Mouse (Mus musculus) CH12.LX (cell line): ENCODE measurements around the gene Serpina5. TPM values are rescaled to one million over a fixed set of nuclear protein-coding genes. Genes with fewer than 3 reads are reported as not detected.

Source experiments
- DNase-seq: peaks from one replicate; pipeline ENCODE4 v3.0.0-alpha.2; 2013; ENCODE audit errors: extremely low read depth
- H3K27ac ChIP-seq: 2 replicates; pipeline ENCODE4 v1.5.1; 2012; ENCODE audit warnings: low read depth, mild to moderate bottlenecking, control low read depth, moderate library complexity; ENCODE audit not compliant: insufficient read depth
- H3K27me3 ChIP-seq: replicated peaks from 2 replicates; pipeline ENCODE3; 2012; ENCODE audit warnings: inconsistent platforms
- H3K36me3 ChIP-seq, 2 experiments: replicated peaks in 1 of 2; 2 replicates each; pipeline versions ENCODE3 to v1.6.1; 2012; ENCODE audit warnings: inconsistent platforms in 1 of 2, low read length in 1 of 2, mild to moderate bottlenecking in 1 of 2, mixed read lengths in 1 of 2, moderate library complexity in 1 of 2; ENCODE audit not compliant: control insufficient read depth in 1 of 2, insufficient read depth in 1 of 2
- H3K4me1 ChIP-seq, 2 experiments: 2 replicates each; pipeline ENCODE4 v1.6.1; 2012; ENCODE audit warnings: inconsistent platforms in 1 of 2, moderate library complexity in 1 of 2; ENCODE audit not compliant: insufficient read depth in 2 of 2, control insufficient read depth in 1 of 2
- H3K4me2 ChIP-seq: 2 replicates; pipeline ENCODE4 v1.6.1; 2012; ENCODE audit warnings: low read depth, mild to moderate bottlenecking, control low read depth; ENCODE audit not compliant: poor library complexity, insufficient read depth, severe bottlenecking
- H3K4me3 ChIP-seq, 3 experiments: fragments of 150-350 bp in 1 of 3; sonication (generic) in 1 of 3; replicated peaks in 1 of 3; 2 replicates each; pipeline versions ENCODE3 to v1.5.1; 2011 to 2012; ENCODE audit warnings: low read depth in 2 of 3, low read length in 2 of 3, mild to moderate bottlenecking in 2 of 3, moderate library complexity in 2 of 3, control low read depth in 1 of 3, improper control_type of control experiment in 1 of 3, inconsistent platforms in 1 of 3, mixed read lengths in 1 of 3; ENCODE audit not compliant: poor library complexity in 1 of 3
- H3K79me2 ChIP-seq: replicated peaks from 2 replicates; pipeline ENCODE4 v1.6.1; 2012; ENCODE audit warnings: mild to moderate bottlenecking, moderate library complexity; ENCODE audit not compliant: control insufficient read depth, poor library complexity, insufficient read depth, severe bottlenecking; ENCODE audit errors: extremely low read depth
- H3K9ac ChIP-seq: 2 replicates; pipeline ENCODE4 v1.6.1; 2012; ENCODE audit warnings: low read depth, mild to moderate bottlenecking, control low read depth, moderate library complexity; ENCODE audit not compliant: insufficient read depth
- H3K9me3 ChIP-seq: replicated peaks from 2 replicates; pipeline ENCODE3; 2012; ENCODE audit warnings: low read length, inconsistent platforms, mixed read lengths
- BHLHE40 ChIP-seq: IDR thresholded peaks from 2 replicates; pipeline ENCODE4 v1.6.1; 2011; ENCODE audit warnings: mild to moderate bottlenecking, low read depth, low read length, improper control_type of control experiment
- CTCF ChIP-seq, 2 experiments: IDR thresholded peaks in 1 of 2; conservative IDR thresholded peaks in 1 of 2; 2 replicates each; pipeline ENCODE4 v1.5.1; 2011 to 2012; ENCODE audit warnings: low read depth in 2 of 2, low read length in 2 of 2, improper control_type of control experiment in 1 of 2, inconsistent platforms in 1 of 2, mild to moderate bottlenecking in 1 of 2, moderate library complexity in 1 of 2
- ETS1 ChIP-seq: conservative IDR thresholded peaks from 2 replicates; pipeline ENCODE4 v1.6.1; 2012; ENCODE audit warnings: low read depth, mild to moderate bottlenecking, inconsistent platforms, low read length, improper control_type of control experiment, moderate library complexity
- GABPA ChIP-seq: IDR thresholded peaks from 2 replicates; pipeline ENCODE4 v1.6.1; 2012; ENCODE audit warnings: low read depth, low read length, improper control_type of control experiment, inconsistent platforms; ENCODE audit not compliant: insufficient replicate concordance
- HCFC1 ChIP-seq: IDR thresholded peaks from 2 replicates; pipeline ENCODE4 v1.6.1; 2012; ENCODE audit warnings: low read depth, mild to moderate bottlenecking, inconsistent platforms, low read length, improper control_type of control experiment
- JUN ChIP-seq: IDR thresholded peaks from 2 replicates; pipeline ENCODE4 v1.6.1; 2011; ENCODE audit warnings: low read depth, mild to moderate bottlenecking, low read length, improper control_type of control experiment, moderate library complexity; ENCODE audit not compliant: insufficient read depth
- JUND ChIP-seq: conservative IDR thresholded peaks from 2 replicates; pipeline ENCODE4 v1.6.1; 2011; ENCODE audit warnings: low read depth, low read length, improper control_type of control experiment
- KAT2A ChIP-seq: IDR thresholded peaks from 2 replicates; pipeline ENCODE4 v1.6.1; 2012; ENCODE audit warnings: low read length, improper control_type of control experiment, inconsistent platforms; ENCODE audit not compliant: insufficient replicate concordance
- MEF2A ChIP-seq: IDR thresholded peaks from 2 replicates; pipeline ENCODE4 v1.6.1; 2014; ENCODE audit warnings: low read depth, mild to moderate bottlenecking, inconsistent platforms, low read length, improper control_type of control experiment, borderline replicate concordance
- MXI1 ChIP-seq: IDR thresholded peaks from 2 replicates; pipeline ENCODE4 v1.6.1; 2011; ENCODE audit warnings: mild to moderate bottlenecking, low read depth, low read length, improper control_type of control experiment
- MYC ChIP-seq: IDR thresholded peaks from 2 replicates; pipeline ENCODE4 v1.6.1; 2011; ENCODE audit warnings: low read depth, mild to moderate bottlenecking, improper control_type of control experiment, low read length
- POLR2A ChIP-seq: IDR thresholded peaks from 2 replicates; pipeline ENCODE4 v1.6.1; 2011; ENCODE audit warnings: low read depth, mild to moderate bottlenecking, improper control_type of control experiment, low read length
- POLR2AphosphoS2 ChIP-seq: IDR thresholded peaks from 2 replicates; pipeline ENCODE4 v1.6.1; 2011; ENCODE audit warnings: low read depth, low read length, improper control_type of control experiment
- SMC3 ChIP-seq: IDR thresholded peaks from 2 replicates; pipeline ENCODE4 v1.6.1; 2011; ENCODE audit warnings: low read depth, low read length, improper control_type of control experiment
- TCF12 ChIP-seq: IDR thresholded peaks from 2 replicates; pipeline ENCODE4 v1.6.1; 2014; ENCODE audit warnings: low read depth, mild to moderate bottlenecking, inconsistent platforms, low read length, improper control_type of control experiment
- UBTF ChIP-seq: IDR thresholded peaks from 2 replicates; pipeline ENCODE4 v1.6.1; 2012; ENCODE audit warnings: low read depth, mild to moderate bottlenecking, inconsistent platforms, low read length, improper control_type of control experiment, moderate library complexity
- USF2 ChIP-seq: conservative IDR thresholded peaks from 2 replicates; pipeline ENCODE4 v1.6.1; 2011; ENCODE audit warnings: low read depth, low read length, improper control_type of control experiment
- ZNF384 ChIP-seq: IDR thresholded peaks from 2 replicates; pipeline ENCODE4 v1.6.1; 2012; ENCODE audit warnings: low read depth, low read length, improper control_type of control experiment, inconsistent platforms
- dilution Hi-C: fragments of 300-500 bp; cut with MboI; formaldehyde crosslinking; loops from 2 replicates; pipeline ENCODE4 v1.14.3; 2020; ENCODE audit warnings: low sequenced_read_pairs; ENCODE audit not compliant: extremely low pct_unique_long_range_greater_than_20kb, extremely low pct_ligation_motif_present
- in situ Hi-C: fragments of 300-500 bp; cut with MboI; formaldehyde crosslinking; loops from 3 replicates; pipeline ENCODE4 v1.14.3; 2019; ENCODE audit warnings: low sequenced_read_pairs, low pct_ligation_motif_present, low pct_unique_long_range_greater_than_20kb, mixed read lengths
- polyA plus RNA-seq: library from polyadenylated mRNA; unstranded; fragments of >175 nt; gene quantifications from 2 replicates; pipeline ENCODE4 v1.2.1, GENCODE M21; 2012; ENCODE audit warnings: low read depth; ENCODE audit not compliant: insufficient read length
- total RNA-seq, 2 experiments: library from RNA; depleted of rRNA; stranded (reverse); fragments of 300-350 nt in 1 of 2; fragments of >200 nt in 1 of 2; gene quantifications; 2 replicates each; pipeline ENCODE4 v1.2.3; 2012 to 2014

Gene Serpina5
- total and polyA plus RNA-seq, 3 experiments = not detected

- H3K79me2 ChIP-seq = no peaks in the 10 kb centered on the region
- no peak overlapping the region for H3K4me3 ChIP-seq
- in situ Hi-C loops = no loop called here
- no peak overlapping the region for H3K9ac ChIP-seq
- H3K4me1 ChIP-seq = no peaks in the 10 kb centered on the region
- no peaks in the 10 kb centered on the region for H3K9me3 ChIP-seq
- H3K27ac ChIP-seq = no peak overlapping the region
- peaks cover 83% of the 10 kb centered on the region for H3K27me3 ChIP-seq
- dilution Hi-C loops = no loop called here
- no peaks in the 10 kb centered on the region for H3K36me3 ChIP-seq
- TF ChIP-seq MXI1 (no peak), ZNF384 (no peak)
- no peak overlapping the region for H3K4me2 ChIP-seq
- no peak for DNase-seq
These were observed 37.3 kb downstream of the Serpina5 start for GRCm38 (mm10) chr12:104138216-104138615.

- Histone ChIP-seq H3K4me1 (no peaks in the 10 kb centered on the region), H3K4me2 (no peak overlapping the region), H3K36me3 (no peaks in the 10 kb centered on the region), H3K79me2 (no peaks in the 10 kb centered on the region), H3K27me3 (peaks cover 79% of the 10 kb centered on the region), H3K9me3 (no peaks in the 10 kb centered on the region), H3K4me3 (no peak overlapping the region), H3K27ac (no peak overlapping the region), H3K9ac (no peak overlapping the region)
- dilution Hi-C loops (no loop called here), in situ Hi-C loops (no loop called here)
- no peak for TF ChIP-seq MEF2A
- no peak for TF ChIP-seq POLR2AphosphoS2
- TF ChIP-seq JUND = no peak
- no peak for TF ChIP-seq MYC
- TF ChIP-seq ZNF384 = no peak
- no peak for TF ChIP-seq GABPA
- TF ChIP-seq UBTF = no peak
- TF ChIP-seq JUN = no peak
- no peak for TF ChIP-seq USF2
- TF ChIP-seq SMC3 = no peak
- TF ChIP-seq TCF12 = no peak
- TF ChIP-seq ETS1 = no peak
- no peak for TF ChIP-seq HCFC1
- TF ChIP-seq BHLHE40 = no peak
- TF ChIP-seq CTCF (conservative IDR thresholded peaks at IDR 0.05 in 1 of 2, IDR thresholded peaks at IDR 0.05 in 1 of 2; ENCODE audit: low read depth in 2 of 2, low read length in 2 of 2) = no peak
- no peak for TF ChIP-seq KAT2A
- TF ChIP-seq POLR2A = no peak
- no peak for DNase-seq
These were observed 39.7 kb downstream of the Serpina5 start for GRCm38 (mm10) chr12:104140543-104141103.
